Mouse (Mus musculus): ENCODE results near the gene Sfxn3. TPM values are rescaled to one million over a fixed set of nuclear protein-coding genes. Genes with fewer than 3 reads are reported as not detected.
"Not testable (repeated sequence)": the region's sequence is repeated elsewhere in the genome, so short reads cannot be mapped to it uniquely, and the experiment has no call there.

The Sfxn3 gene
- polyA plus RNA-seq, 1 experiment from 2014 or later = 2.9 TPM

GRCm38 (mm10) chr19:45031780-45032179 lies 15.5 kb upstream of the Sfxn3 start:
- no peaks in the 10 kb centered on the region for H3K9me3 ChIP-seq (replicated peaks)
- H3K27me3 ChIP-seq = peaks cover 8% of the 10 kb centered on the region; the same call in 1 of the 2 replicates
- no peak overlapping the region for H3K9ac ChIP-seq
- H3K4me3 ChIP-seq (replicated peaks) = no peak overlapping the region
- no peak overlapping the region for H3K27ac ChIP-seq
- ATAC-seq (ENCODE audit: low read depth) (0 out of 2 replicates have a peak, but pooled peaks have one; percentile 9), DNase-seq (no peak)
- 30% methylated on average over 4 of the region's 4 CpGs for WGBS (ENCODE audit: insufficient replicate concordance)
- H3K36me3 ChIP-seq = 0 out of 2 replicates have a peak, but pooled peaks cover 3% of the 10 kb centered on the region
- peaks cover 17% of the 10 kb centered on the region for H3K4me1 ChIP-seq (replicated peaks)
- H3K4me2 ChIP-seq = no peak overlapping the region

GRCm38 (mm10) chr19:45032570-45033332 lies 14.6 kb upstream of the Sfxn3 start:
- no peak for DNase-seq
- peaks cover 17% of the 10 kb centered on the region for H3K4me1 ChIP-seq (replicated peaks)
- H3K4me2 ChIP-seq = no peak overlapping the region
- WGBS (ENCODE audit: insufficient replicate concordance) = 57% methylated on average over 17 of the region's 17 CpGs
- peaks cover 10% of the 10 kb centered on the region; the same call in 1 of the 2 replicates for H3K27me3 ChIP-seq
- H3K4me3 ChIP-seq (replicated peaks) = no peak overlapping the region
- H3K9ac ChIP-seq = no peak overlapping the region
- no peak overlapping the region for H3K27ac ChIP-seq
- no peaks in the 10 kb centered on the region for H3K36me3 ChIP-seq
- ATAC-seq (ENCODE audit: low read depth) = no peak
- no peaks in the 10 kb centered on the region for H3K9me3 ChIP-seq (replicated peaks)

- Histone ChIP-seq H3K36me3 (no peaks in the 10 kb centered on the region), H3K4me2 (no peak overlapping the region), H3K4me3 (replicated peaks) (no peak overlapping the region), H3K9ac (no peak overlapping the region), H3K9me3 (replicated peaks) (no peaks in the 10 kb centered on the region), H3K27me3 (peaks cover 39% of the 10 kb centered on the region), H3K27ac (no peak overlapping the region), H3K4me1 (replicated peaks) (no peaks in the 10 kb centered on the region)
- WGBS (ENCODE audit: insufficient replicate concordance) = 34% methylated on average over 16 of the region's 16 CpGs
- DNase-seq (peak; percentile 47), ATAC-seq (ENCODE audit: low read depth) (peak; percentile 47; the same call in 1 of the 2 replicates)
Observed at GRCm38 (mm10) chr19:45036867-45037266, 10.4 kb upstream of the Sfxn3 start.

DNA sequence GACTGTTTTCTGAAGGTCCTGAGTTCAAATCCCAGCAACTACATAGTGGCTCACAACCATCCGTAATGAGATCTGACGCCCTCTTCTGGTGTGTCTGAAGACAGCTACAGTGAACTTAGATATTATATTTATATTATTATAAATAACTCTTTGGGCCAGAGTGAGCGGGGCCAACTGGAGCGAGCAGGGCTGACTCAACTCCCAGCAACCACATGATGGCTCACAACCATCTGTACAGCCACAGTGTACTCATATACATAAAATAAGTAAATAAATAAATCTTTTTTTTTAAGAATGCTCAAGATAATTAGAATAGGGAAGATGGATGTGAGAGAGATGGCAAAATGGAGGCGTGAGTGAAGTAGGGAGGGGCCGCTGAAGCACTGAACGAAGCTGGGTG lies 9.1 kb upstream of the Sfxn3 start:
- peaks cover 52% of the 10 kb centered on the region for H3K27me3 ChIP-seq
- H3K4me2 ChIP-seq; H3K4me3 ChIP-seq (replicated peaks); H3K27ac ChIP-seq; H3K4me1 ChIP-seq (replicated peaks); DNase-seq; H3K9me3 ChIP-seq (replicated peaks); H3K9ac ChIP-seq; ATAC-seq (ENCODE audit: low read depth); H3K36me3 ChIP-seq: not testable (repeated sequence)
- WGBS (ENCODE audit: insufficient replicate concordance) = 75% methylated on average over 7 of the region's 7 CpGs

- 37% methylated on average over 13 of the region's 13 CpGs for WGBS (ENCODE audit: insufficient replicate concordance)
- Histone ChIP-seq H3K27ac (no peak overlapping the region), H3K4me2 (no peak overlapping the region), H3K9ac (no peak overlapping the region), H3K27me3 (peaks cover 72% of the 10 kb centered on the region), H3K4me1 (replicated peaks) (no peaks in the 10 kb centered on the region), H3K9me3 (replicated peaks) (no peaks in the 10 kb centered on the region), H3K36me3 (no peaks in the 10 kb centered on the region), H3K4me3 (replicated peaks) (no peak overlapping the region)
- no peak for DNase-seq
- no peak for ATAC-seq (ENCODE audit: low read depth)
Observed at GRCm38 (mm10) chr19:45040214-45040613, 7.1 kb upstream of the Sfxn3 start.

DNA sequence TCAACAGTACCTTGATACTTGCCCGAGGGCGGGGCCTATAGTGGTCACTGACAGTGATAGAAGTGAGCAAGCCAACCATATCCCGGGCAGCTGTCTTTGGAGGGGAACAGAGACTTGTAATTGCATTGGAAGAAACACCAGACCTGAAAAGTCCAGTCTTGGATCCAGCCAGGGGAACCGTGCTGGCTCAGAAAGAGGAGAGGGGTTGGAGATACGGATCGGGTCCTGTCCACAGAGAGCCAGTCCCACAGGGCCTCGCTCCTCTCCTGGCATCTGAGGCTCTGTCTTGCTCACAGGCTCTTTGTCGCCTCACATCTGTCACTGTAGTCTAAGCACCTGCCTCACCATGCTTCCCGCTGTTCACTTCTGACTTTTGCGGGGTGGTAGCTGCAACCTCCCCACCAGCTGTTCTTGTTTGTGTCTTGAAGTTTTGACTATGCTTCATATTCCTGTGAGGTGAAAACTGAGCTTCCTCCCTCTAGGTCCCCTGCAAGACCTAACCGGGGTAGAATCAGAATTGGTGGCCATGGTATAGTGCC lies 2.8 kb upstream of the Sfxn3 start:
- Histone ChIP-seq H3K4me3 (replicated peaks) (no peak overlapping the region), H3K27ac (no peak overlapping the region), H3K9me3 (replicated peaks) (no peaks in the 10 kb centered on the region), H3K4me2 (no peak overlapping the region), H3K9ac (no peak overlapping the region), H3K4me1 (replicated peaks) (peaks cover 30% of the 10 kb centered on the region), H3K36me3 (no peaks in the 10 kb centered on the region), H3K27me3 (peaks cover 76% of the 10 kb centered on the region)
- ATAC-seq (ENCODE audit: low read depth) (no peak), DNase-seq (no peak)
- 56% methylated on average over 11 of the region's 11 CpGs for WGBS (ENCODE audit: insufficient replicate concordance)

- Histone ChIP-seq H3K9ac (no peak overlapping the region), H3K27ac (no peak overlapping the region), H3K4me2 (no peak overlapping the region), H3K36me3 (no peaks in the 10 kb centered on the region), H3K27me3 (peaks cover 72% of the 10 kb centered on the region), H3K9me3 (replicated peaks) (no peaks in the 10 kb centered on the region), H3K4me3 (replicated peaks) (no peak overlapping the region), H3K4me1 (replicated peaks) (peaks cover 30% of the 10 kb centered on the region)
- ATAC-seq (ENCODE audit: low read depth) = no peak
- WGBS (ENCODE audit: insufficient replicate concordance) = 36% methylated on average over 15 of the region's 15 CpGs
- no peak for DNase-seq
Observed at GRCm38 (mm10) chr19:45045236-45045635, 2.1 kb upstream of the Sfxn3 start.

DNA sequence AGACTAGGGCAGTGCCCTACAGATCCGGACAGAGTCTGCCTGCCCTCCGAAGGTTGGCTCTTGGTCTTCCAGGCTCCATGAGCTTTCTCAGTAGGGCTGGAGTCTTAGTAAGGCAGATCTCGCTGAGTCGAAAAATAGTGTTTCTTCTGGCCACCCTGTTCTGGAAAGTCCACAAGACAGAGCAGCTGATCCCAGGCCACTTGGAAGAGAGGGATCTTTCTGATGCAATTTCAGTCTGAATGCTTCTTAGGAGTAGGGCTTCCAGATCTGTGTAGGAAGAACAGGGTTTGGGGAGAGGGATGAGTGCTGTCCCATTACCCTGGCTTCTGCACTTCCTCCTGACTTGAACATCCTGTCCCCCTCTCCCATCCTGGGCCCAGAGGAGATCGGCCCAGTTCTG lies 1.7 kb upstream of the Sfxn3 start, which contains the start of gene Pdzd7:
Gene Pdzd7, minus strand, starts transcription at position 67 of the 400 bp plus-strand sequence.
- Histone ChIP-seq H3K27me3 (peaks cover 68% of the 10 kb centered on the region), H3K36me3 (no peaks in the 10 kb centered on the region), H3K4me1 (replicated peaks) (peaks cover 30% of the 10 kb centered on the region), H3K9me3 (replicated peaks) (no peaks in the 10 kb centered on the region), H3K9ac (peak within 1 kb of the TSS; percentile 68), H3K4me2 (peak within 1 kb of the TSS; percentile 76), H3K4me3 (replicated peaks) (peak within 1 kb of the TSS; percentile 60), H3K27ac (no peak within 1 kb of the TSS)
- WGBS (ENCODE audit: insufficient replicate concordance) = 52% methylated on average over 5 of the region's 5 CpGs
- DNase-seq = no peak
- no peak for ATAC-seq (ENCODE audit: low read depth)

- peaks cover 60% of the 10 kb centered on the region for H3K27me3 ChIP-seq
- peak; percentile 54 for ATAC-seq (ENCODE audit: low read depth)
- H3K27ac ChIP-seq = no peak overlapping the region
- H3K4me3 ChIP-seq (replicated peaks) = peak overlapping the region; percentile 60
- no peaks in the 10 kb centered on the region for H3K9me3 ChIP-seq (replicated peaks)
- peak overlapping the region; percentile 76 for H3K4me2 ChIP-seq
- DNase-seq = peak; percentile 30
- H3K36me3 ChIP-seq = no peaks in the 10 kb centered on the region
- H3K4me1 ChIP-seq (replicated peaks) = peaks cover 30% of the 10 kb centered on the region
- peak overlapping the region; percentile 68 for H3K9ac ChIP-seq
- 3% methylated on average over 34 of the region's 34 CpGs for WGBS (ENCODE audit: insufficient replicate concordance)
Observed at GRCm38 (mm10) chr19:45046523-45047321, 581 bp upstream of the Sfxn3 start.

- peak overlapping the region; percentile 60 for H3K4me3 ChIP-seq (replicated peaks)
Observed at GRCm38 (mm10) chr19:45047935-45048643, 786 bp downstream of the Sfxn3 start.

More at GRCm38 (mm10) chr19:45047935-45048643, 786 bp downstream of the Sfxn3 start:
- DNase-seq = no peak
- Histone ChIP-seq H3K4me2 (peak overlapping the region; percentile 76), H3K4me1 (replicated peaks) (peaks cover 30% of the 10 kb centered on the region), H3K9me3 (replicated peaks) (no peaks in the 10 kb centered on the region), H3K27ac (peak overlapping the region; percentile 66), H3K36me3 (no peaks in the 10 kb centered on the region), H3K9ac (peak overlapping the region; percentile 68), H3K27me3 (peaks cover 47% of the 10 kb centered on the region)
- peak; percentile 70 for ATAC-seq (ENCODE audit: low read depth)
- 25% methylated on average over 11 of the region's 11 CpGs for WGBS (ENCODE audit: insufficient replicate concordance)
